Mouse (Mus musculus) urinary bladder, postnatal 4 days (tissue): ENCODE measurements around the gene Prph.
"Not testable (repeated sequence)": the region's sequence is repeated elsewhere in the genome, so short reads cannot be mapped to it uniquely, and the experiment has no call there.

Experiments used
- DNase-seq, 2 experiments: peaks; one replicate each; pipeline ENCODE4 v3.0.0; 2021 to 2022; ENCODE audit warnings: low spot score in 2 of 2

The Prph gene

DNA sequence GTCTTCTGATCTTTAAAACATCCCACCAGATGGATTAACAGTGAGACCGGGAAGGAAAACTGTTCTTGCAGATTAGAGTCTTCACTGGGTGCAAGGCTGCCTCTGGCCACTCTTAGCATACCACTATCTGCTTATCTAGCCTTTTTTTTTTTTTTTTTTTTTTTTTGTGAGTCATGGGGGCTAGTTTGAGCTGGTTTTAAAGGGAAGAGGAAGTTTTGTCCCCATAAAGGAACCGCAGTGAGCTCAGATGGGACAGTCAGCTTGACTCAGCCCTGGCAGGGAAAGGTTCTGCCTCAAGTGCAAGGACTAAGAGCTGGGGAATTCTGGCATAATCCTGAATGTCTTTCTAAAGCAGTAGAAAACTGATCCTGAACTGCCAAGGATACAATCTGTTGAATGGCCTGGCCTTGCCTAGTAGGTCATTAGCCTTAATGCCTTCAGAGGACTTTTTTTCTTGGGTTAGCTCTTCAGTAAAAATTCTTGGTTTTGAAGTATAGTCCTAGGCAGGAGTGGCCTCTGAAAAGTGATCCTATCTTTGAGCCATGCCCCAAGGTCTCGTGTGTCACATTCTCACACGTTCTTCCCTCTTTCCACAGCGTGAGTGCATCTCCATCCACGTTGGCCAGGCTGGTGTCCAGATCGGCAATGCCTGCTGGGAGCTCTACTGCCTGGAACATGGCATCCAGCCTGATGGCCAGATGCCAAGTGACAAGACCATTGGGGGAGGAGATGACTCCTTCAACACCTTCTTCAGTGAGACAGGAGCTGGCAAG lies 21.3 kb upstream of the Prph start:
- no peak for DNase-seq

DNA sequence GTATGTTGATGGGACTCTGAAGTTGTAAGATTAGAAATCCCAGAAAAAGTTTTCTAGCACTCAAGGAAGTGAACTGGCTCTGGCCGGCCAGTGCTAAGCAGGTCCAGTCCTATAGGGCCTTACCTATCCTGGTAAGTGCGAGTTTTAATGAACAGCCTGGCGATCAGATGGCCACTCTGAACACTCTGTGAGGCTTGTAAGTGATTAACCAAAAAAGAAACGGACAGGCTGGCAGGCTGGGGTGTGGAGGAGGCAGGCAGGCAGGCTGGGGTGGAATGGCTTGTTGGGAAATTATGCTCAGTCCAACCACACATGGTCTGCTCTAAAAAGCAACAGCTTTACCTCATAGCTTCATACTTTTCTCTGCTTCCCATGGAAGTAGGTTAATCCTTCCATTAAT lies 19.5 kb upstream of the Prph start:
- no peak for DNase-seq

DNA sequence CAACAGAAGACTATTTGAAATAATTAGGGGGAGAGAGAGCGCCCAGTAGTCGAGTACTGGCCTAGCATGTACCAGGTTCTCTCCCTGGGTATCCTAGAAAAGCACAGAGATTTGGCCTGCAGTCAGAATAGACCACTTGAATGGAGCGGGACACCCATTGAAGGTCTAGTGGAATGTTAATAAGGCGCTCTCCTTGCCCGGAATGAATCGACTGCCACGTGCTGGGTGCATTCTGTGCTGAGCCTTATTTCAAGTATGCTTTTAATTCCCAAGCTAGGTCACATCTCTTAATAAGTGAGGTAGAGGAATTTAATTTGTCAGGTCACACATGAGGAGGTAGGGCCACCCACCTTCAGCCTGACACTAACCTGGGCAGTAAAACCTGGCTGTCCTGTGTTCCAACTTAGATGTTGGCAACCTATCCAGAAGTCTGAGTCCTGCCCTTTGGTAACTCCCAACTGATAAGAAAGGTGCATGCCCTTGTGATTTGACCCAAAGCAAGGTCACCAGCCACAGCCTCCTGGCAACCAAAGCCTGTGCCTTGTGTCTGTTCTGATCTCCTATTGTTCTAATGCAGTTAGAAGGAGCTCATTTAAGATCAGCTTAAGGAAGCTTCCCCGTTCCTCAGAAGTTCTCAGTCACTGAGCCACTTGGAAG lies 18.6 kb upstream of the Prph start:
- no peak for DNase-seq

DNA sequence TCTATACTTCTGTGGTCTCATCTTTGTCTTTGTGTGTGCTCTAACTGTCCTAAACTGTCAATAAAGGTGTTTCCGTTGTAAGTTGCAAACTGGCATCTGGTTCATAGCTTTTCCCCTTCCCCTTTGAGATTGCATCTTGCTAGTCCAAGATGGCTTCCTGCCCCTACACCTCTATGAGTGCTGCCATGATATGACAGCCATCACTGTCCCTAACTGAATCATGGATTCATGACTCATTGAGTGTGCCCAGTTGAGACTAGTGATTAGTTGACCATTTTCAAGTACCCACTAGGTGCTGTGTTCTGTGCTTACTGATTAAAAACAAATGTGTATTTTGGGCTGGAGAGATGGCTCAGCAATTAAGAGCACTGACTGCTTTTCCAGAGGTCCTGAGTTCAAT lies 16.9 kb upstream of the Prph start:
- DNase-seq = no peak

DNA sequence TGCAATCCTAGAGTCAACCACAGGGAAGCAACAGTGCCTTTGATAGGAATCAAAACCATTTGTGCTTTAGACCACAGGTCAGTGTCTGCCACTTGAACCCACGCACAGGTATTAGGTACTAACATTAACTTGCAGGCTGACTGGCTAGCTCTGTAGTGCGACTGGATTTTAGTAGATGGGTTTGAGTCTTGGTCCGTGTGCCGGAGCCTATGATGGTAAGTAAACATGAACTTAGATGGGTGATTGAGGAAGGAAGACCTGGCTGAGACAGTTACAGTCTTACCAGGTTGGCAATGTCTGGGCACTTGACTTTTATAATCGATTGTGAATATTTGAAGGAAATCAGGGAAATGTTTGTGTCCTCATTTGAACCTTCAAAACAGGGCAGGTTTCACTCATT lies 16.2 kb upstream of the Prph start:
- DNase-seq = no peak

DNA sequence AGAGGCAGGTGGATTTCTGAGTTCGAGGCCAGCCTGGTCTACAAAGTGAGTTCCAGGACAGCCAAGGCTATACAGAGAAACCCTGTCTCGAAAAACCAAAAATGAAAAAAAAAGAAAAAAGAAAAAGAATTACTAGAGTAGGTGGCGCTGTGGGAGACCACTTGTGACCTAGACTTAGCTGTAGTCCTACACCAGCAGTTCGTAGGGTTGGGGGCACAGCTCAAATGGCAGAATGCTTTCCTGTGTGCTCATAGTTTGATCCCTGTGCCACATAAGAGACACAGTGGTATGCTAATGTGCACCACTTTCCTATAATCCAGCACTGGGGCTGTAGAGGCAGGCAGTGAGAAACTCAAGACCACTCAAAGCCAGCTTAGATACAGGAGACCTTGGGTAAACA lies 15.7 kb upstream of the Prph start:
- DNase-seq = no peak

DNA sequence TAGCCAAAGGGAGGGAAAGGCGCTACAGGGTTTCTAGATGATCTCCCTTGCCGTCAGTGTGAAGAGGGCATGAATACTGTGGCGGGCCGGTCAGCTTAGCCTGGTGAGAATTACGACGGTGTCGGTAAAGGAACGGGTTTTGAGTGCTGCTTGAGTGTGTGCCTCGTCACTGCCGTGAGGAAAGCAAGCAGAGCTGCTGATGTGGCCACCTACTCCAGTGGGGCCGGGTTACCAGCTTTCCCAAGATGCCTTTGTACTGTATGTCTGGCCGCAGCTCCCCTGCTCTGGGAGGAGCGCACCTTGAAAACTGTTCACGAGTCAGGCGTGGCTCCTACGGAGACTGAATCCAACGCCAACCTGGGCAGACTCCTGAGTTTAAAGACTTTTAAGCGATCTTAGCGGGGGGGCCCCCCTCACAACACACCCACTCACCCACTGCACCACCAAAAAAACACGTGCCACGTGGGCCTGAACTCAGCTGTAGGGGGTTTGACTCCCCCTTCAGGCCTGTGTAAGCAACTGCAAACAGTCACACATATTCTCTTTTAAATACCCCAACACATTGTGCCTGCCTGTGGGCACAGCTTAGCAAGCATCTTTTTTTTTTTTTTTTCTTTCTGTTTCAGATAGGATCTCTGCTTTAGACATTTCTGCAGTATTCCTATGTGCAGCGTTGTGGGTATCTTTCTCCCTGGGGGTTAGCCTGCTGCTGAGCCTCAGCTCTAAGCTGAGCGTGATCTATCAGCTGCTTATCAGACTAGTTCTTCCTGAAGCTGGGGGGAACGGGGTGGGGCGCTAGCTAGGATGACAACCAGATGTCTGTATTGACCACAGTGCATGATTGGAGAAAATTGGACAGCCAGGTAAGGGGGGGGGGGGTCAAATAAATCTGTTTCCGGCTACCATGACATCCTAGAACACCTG lies 14.7 kb upstream of the Prph start:
- no peak for DNase-seq

DNA sequence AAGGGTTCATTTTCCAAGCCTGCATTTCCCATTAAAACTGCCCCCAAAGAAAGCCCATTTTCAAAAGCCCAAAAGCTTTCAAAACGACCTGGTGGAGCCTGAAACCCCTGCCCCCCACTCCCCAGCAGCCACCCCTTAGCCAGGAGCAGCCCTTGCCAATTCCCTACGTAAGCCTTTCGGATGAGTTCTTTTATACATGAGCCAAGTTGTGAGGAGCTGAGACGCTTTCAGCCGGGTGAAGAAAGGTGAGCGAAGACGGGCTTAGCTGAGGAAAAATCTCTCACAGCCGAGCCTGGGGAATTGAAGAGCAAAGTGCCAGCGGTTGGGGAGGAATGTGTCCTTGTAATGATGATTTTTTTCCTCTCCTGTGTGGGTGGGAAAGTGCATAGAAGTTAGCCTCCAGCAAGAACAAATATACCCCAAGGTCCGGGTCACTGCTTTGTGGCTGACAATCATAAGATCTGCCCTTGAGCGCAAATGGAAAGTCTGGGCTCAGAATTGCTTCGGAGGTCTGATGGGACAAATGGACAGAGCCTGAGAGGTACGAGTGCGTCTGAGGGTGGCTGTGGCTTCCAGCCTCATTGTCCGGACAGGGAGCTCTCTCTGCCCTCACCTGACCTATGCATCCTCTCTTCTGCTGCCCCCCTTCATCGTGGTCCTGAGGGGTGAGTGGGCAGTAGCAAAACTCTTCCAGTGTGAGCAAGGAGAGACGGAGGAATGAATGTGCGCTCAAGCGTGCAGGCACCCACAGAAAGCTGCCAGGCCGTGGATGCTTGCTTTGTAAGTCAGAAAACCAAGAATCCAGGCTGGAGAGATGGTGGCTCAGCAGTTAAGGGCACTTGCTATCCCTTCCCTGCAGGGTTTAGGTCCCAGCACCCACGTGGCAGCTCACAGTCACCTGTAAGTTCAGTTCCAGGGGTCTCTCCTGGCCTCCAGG lies 13.8 kb upstream of the Prph start:
- DNase-seq = no peak

DNA sequence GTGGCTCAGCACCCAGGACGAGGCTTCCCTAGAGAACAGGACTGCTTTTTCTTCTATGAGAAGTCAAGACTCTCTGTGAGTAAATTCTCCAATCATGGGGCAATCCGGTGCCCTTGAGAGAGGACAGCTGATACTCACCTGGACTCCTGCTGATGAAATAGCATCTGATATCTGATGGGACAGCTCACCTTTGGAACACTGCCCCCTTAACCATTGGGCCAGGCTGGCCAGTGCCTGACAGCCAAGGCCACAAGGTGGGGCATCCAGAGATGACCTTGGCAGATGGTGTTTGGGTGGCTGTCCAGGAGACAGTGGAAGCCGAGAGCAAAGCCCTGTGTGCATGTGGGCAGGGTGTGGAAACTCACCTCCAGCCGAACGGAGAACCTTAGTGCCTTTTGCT lies 12.6 kb upstream of the Prph start:
- DNase-seq = no peak

DNA sequence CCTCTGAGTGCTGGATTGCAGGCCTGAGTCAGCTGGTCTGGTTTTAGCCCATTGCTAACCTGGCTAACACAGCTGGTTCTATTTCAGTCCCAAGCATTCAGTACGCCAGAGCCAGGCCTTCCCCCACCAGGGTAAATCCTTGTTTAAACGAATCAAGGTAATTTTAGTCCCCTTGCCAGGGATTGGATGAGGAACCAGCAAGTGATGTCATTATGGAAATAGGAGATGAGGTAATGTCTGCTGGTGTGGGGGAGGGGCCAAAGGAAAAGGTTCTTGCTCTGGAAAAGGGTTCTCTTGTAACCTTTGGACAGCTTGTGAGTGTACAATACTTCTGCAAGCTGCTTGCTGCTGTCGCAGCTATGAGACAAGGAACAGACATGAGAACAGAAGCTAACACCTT lies 10.1 kb upstream of the Prph start:
- DNase-seq = no peak

DNA sequence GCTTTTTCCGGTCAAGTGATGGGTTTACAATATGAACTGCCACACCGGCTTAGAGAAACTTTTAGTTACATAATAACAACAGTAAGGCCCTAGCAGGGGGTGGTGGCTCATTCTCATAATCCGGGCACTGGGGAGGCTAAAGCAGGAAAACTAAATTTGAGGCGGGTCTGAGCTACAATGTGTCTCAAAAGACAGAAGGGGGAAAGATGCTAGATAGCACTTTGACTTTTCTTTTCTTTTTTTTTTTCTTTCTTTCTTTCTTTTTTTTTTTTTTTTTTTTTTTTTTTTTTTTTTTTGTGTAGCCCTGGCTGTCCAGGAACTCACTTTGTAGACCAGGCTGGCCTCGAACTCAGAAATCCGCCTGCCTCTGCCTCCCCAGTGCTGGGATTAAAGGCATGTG lies 9.2 kb upstream of the Prph start:
- not testable (repeated sequence) for DNase-seq

DNA sequence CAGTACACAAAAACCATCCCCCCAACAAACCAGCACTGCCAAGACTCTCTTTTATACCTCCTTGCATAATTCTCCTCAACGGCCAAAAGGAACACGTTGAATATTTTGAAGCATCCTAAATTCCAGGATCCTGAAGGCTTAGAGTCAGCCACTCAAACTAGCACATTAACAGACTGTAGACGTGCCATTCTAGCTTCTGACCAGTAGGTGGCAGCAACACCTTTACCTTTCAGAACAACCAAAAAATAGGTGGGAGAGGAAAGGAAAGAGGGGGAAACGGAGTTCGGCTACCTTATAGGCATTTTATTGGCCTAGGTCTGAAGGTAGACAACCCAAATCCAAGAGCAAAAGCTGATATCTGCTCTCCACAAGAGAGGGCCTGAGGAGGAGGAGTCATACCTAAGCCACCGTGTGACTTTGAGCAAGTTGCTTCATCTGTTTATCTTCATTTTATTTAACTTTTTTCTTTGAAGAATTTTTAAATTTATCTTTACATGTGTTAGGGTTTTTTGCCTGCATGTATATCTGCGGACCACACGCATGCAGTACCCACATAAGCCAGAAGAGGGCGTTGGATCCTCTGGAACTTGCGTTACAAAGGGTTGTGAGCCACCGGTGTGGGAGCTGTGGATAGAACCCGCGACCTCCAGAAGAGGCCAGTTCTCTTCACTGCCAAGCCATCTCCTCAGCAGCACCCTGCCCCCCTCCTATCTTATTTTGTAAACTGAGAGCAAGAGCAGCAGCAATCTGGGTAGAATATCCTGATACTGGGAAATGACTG lies 5.3 kb upstream of the Prph start:
- no peak for DNase-seq

DNA sequence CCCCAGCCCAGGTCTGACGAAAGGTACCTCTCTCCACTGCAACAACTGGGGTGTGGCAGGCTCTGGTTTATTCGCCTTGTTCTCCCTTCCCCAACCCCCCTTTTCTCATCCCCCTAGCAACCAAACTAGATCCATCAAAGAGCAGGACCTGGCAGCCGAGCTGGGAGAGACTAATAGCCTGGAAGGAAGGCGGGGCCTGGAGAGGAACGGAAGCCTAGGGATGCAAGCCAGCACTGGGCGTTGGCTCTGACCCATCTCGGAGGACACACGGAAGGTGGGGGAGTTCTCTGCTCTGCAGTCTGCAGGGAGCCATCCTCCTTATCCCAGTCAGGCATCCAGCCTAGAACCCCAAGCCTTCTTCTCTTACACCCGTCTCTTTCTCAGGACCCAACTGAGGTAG lies 1.6 kb upstream of the Prph start:
- peak in 1 of 2 experiments; percentile 44 for DNase-seq

DNA sequence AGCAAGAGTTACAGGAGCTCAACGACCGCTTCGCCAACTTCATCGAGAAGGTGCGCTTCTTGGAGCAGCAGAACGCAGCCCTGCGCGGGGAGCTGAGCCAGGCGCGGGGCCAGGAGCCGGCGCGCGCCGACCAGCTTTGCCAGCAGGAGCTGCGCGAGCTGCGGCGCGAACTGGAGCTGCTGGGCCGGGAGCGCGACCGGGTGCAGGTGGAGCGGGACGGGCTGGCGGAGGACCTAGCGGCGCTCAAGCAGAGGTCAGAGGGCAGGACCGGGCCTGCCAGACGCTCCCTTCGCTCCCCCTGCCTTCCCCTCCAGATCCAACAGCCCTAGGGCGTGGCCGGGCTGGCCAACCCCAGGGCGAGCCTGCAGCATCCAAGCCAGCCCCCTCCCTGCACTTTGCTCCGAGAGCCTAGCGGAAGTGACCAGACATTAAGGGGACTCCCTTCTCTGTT lies 562 bp downstream of the Prph start:
- no peak for DNase-seq

DNA sequence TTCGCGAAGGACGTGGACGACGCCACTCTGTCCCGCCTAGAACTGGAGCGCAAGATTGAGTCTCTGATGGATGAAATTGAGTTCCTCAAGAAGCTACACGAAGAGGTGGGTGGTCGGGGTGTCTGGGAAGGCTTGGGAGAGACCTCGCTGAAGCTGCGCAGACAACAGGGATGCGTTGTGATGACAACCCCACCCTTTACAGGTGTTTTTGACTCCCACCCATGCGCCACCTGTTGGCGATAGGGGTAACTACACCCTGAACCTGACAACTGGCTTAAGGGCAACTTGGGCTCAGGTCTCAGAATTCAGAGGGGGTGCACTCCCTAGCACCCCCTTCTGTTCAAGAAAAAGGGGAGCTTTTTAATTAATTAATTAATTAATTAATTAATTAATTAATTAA lies 1.4 kb downstream of the Prph start:
- DNase-seq = no peak

DNA sequence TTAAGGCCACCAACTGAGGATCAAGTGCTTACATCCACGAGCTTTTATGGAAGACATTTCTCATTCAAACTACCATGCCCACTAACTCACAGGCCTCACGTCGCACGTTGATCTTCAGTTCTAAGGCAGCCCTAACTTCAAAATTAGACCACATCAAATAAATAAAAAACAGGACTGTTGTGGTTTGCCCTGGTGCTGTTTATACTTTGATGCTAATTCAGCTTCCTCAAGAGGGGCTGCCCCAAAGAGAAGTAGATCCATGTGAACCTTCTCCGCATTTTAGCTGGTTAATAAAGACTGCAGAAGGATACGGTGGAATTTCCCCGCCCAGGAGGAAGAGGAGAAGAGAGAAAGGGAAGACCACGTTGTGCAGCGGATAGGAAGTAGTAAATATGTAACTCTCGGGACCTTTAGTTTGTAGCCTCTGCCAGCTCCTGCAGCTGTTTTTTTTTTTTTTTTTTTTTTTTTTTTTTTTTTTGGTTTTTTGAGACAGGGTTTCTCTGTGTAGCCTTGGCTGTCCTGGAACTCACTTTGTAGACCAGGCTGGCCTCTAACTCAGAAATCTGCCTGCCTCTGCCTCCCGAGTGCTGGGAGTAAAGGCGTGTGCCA lies 10.7 kb downstream of the Prph start:
- DNase-seq = no peak

DNA sequence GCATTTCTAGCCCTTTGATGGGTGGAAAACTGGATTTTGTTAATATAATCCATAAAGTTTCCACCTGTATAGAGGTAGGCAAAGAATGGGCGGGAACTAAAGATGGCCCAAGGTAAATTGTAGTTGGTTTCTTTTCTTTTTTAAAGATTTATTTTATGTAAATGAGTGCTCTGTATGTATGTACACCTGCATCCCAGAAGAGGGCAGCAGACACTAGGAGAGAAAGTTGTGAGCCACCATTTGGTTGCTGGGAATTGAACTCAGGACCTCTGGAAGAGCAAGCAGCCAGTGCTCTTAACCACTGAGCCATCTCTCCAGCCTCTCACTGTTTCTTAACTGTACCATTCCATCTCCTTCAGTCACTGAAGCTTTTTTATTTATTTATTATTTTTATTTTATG lies 17.0 kb downstream of the Prph start:
- no peak for DNase-seq

DNA sequence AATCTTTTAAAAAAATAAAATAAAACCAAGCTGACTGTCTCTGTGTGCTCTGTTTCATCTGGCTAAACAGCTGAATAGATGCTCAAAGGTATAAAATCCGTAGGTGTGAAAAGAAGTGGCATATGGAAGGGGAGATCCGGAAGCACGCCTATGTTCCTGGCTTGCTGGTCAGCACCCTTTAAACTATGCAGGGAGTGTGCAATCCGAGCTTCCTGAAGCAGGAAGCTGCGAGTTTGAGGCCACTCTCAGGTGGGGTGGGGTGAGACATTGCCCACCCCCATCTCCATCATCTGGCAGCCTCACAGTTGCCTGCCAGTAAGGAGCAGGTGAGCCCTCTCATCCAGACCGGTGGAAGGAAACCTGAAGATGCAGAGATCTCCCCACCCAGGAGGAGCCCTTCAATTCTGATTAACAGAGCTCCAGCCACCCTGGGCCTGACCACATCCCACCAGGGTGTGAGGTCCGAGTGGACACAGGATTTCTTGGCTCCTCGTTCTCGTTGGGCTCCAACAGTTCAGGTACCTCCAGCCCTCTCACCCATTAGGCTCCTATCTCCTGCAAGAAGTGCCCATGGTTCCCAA lies 19.1 kb downstream of the Prph start, which contains the start of gene Troap:
Troap (plus strand) TSS at position 557 of the 581 bp plus-strand sequence.
- no peak for DNase-seq

DNA sequence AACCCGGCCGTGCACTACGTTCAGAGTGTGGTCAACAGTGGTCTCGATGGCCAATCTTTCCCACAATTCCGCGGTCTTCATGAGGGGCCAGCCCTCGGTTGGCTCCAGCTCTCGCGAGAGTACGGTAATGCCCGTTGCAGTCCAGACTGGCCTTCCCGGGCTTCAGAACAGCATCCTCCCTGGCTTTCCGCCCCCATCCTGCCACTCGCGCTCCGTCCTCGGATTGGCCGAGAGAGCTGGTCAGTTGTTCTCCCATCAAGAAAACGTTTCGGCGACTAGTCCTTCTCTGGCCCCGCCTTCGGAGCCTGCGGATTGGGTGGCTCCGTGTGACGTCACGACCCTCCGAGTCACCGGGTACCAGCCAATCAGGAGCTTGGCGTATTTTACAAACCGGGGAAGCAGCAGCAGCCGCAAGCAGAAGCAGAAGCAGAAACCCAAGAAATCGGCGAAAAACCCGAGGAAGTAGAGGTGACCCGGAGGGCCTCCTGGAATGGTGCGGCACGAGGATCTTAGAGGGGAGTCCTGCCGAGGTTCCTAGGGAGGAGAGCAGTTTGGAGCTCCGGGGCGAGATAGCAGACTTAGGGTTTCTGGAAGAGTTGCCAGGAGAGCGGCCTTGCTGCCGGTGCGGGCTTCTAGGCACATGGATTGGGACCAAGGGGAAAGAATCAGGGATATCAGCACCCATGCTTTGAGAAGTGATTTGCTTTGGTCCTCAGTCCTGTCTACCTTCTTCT lies 19.8 kb downstream of the Prph start:
- DNase-seq = peak; percentile 96
